Mouse (Mus musculus) bone marrow, adult 2 months (tissue): ENCODE data around the gene Ces2h. TPM values are rescaled to one million over a fixed set of nuclear protein-coding genes. Genes with fewer than 3 reads are reported as not detected.
A peak's percentile ranks its signal among the peaks of the same experiment; 100 is the strongest.

ENCODE experiments used
- H3K27ac ChIP-seq: fragments of 200-500 bp; 2 replicates; pipeline ENCODE4 v1.5.1; 2012; ENCODE audit warnings: low read depth, mild to moderate bottlenecking, control low read depth, inconsistent platforms, low read length; ENCODE audit not compliant: control insufficient read depth, poor library complexity, insufficient read depth
- H3K4me1 ChIP-seq: fragments of 200-500 bp; 2 replicates; pipeline ENCODE4 v1.6.1; 2011; ENCODE audit warnings: low read length; ENCODE audit not compliant: control insufficient read depth, insufficient read depth
- H3K4me3 ChIP-seq: fragments of 200-500 bp; replicated peaks from 2 replicates; pipeline ENCODE3; 2011; ENCODE audit warnings: mild to moderate bottlenecking, low read depth, low read length, control low read depth; ENCODE audit not compliant: control insufficient read depth
- CTCF ChIP-seq: fragments of 200-500 bp; IDR thresholded peaks from 2 replicates; pipeline ENCODE4 v1.5.1; 2011; ENCODE audit warnings: low read length, control low read depth; ENCODE audit not compliant: control insufficient read depth, insufficient read depth
- POLR2A ChIP-seq: fragments of 200-500 bp; IDR thresholded peaks from 2 replicates; pipeline ENCODE4 v1.6.1; 2011; ENCODE audit warnings: low read depth, mild to moderate bottlenecking, control low read depth, low read length, borderline replicate concordance; ENCODE audit not compliant: control insufficient read depth
- WGBS: fragments of 180-500 bp; shearing (Covaris S2); methylation state at CpG from one replicate; pipeline ENCODE4 v1.1.7; 2018; 5-methylcytosine and 5-hydroxymethylcytosine counted together
- polyA plus RNA-seq: library from polyadenylated mRNA; stranded (reverse); fragments of >200 nt; gene quantifications from 2 replicates; pipeline ENCODE4 v1.2.4, GENCODE M21; 2011; ENCODE audit warnings: low replicate concordance; ENCODE audit not compliant: missing spikeins, insufficient read depth, insufficient read length

The Ces2h gene
- polyA plus RNA-seq, result not detected in 2 replicates

- H3K4me3 ChIP-seq, result no peak within 1 kb of the TSS
- H3K4me1 ChIP-seq, result no peaks in the 10 kb centered on the region
- WGBS, result 70% methylated on average over 7 of the region's 7 CpGs
- no peak within 1 kb of the TSS for H3K27ac ChIP-seq
- no peak for TF ChIP-seq CTCF
- TF ChIP-seq POLR2A, result no peak
These were observed at the start of gene Ces2h for GRCm38 (mm10) chr8:105000586-105000985. Gene Ces2h, plus strand, starts transcription at chr8:105000853.

GRCm38 (mm10) chr8:104961537-104961961, 39.1 kb upstream of the Ces2h start, which contains the start of gene Ces2g:
Gene Ces2g, plus strand, starts transcription at chr8:104961718.
- Histone ChIP-seq H3K4me1 (peaks cover 2% of the 10 kb centered on the region; the same call in 1 of the 2 replicates), H3K27ac (peak within 1 kb of the TSS; percentile 85), H3K4me3 (peak within 1 kb of the TSS; percentile 73)
- TF ChIP-seq POLR2A (no peak), CTCF (no peak)
- 21% methylated on average over 5 of the region's 5 CpGs for WGBS

- 59% methylated on average over 8 of the region's 8 CpGs for WGBS
- Histone ChIP-seq H3K4me3 (peak overlapping the region; percentile 73), H3K27ac (peak overlapping the region; percentile 81)
These were observed 38.3 kb upstream of the Ces2h start for GRCm38 (mm10) chr8:104962229-104962901.

GRCm38 (mm10) chr8:104963375-104963894, 37.2 kb upstream of the Ces2h start:
- Histone ChIP-seq H3K4me1 (peaks cover 2% of the 10 kb centered on the region; the same call in 1 of the 2 replicates), H3K4me3 (peak overlapping the region; percentile 73), H3K27ac (no peak overlapping the region)
- TF ChIP-seq POLR2A (no peak), CTCF (no peak)
- WGBS, result 77% methylated on average over 4 of the region's 4 CpGs

More at GRCm38 (mm10) chr8:104962229-104962901, 38.3 kb upstream of the Ces2h start:
- H3K4me1 ChIP-seq, result peaks cover 2% of the 10 kb centered on the region; the same call in 1 of the 2 replicates
- TF ChIP-seq CTCF (no peak), POLR2A (no peak)

- Histone ChIP-seq H3K27ac (no peak overlapping the region), H3K4me3 (no peak overlapping the region), H3K4me1 (no peaks in the 10 kb centered on the region)
- 86% methylated on average over 5 of the region's 5 CpGs for WGBS
- no peak for TF ChIP-seq CTCF
- no peak for TF ChIP-seq POLR2A
These were observed 16.5 kb upstream of the Ces2h start for GRCm38 (mm10) chr8:104984126-104984525.

- no peak for TF ChIP-seq POLR2A
- no peak for TF ChIP-seq CTCF
- Histone ChIP-seq H3K27ac (no peak overlapping the region), H3K4me1 (no peaks in the 10 kb centered on the region), H3K4me3 (no peak overlapping the region)
- 81% methylated on average over 2 of the region's 2 CpGs for WGBS
These were observed 15.7 kb upstream of the Ces2h start for GRCm38 (mm10) chr8:104984942-104985341.

- WGBS, result 77% methylated on average over 6 of the region's 6 CpGs
- H3K27ac ChIP-seq, result no peak overlapping the region
- TF ChIP-seq CTCF (no peak), POLR2A (no peak)
- no peak overlapping the region for H3K4me3 ChIP-seq
- H3K4me1 ChIP-seq, result no peaks in the 10 kb centered on the region
These were observed 2.5 kb upstream of the Ces2h start for GRCm38 (mm10) chr8:104998191-104998590.

GRCm38 (mm10) chr8:104999183-104999582, 1.5 kb upstream of the Ces2h start:
- TF ChIP-seq CTCF (no peak), POLR2A (no peak)
- no peak overlapping the region for H3K27ac ChIP-seq
- 71% methylated on average over 6 of the region's 6 CpGs for WGBS
- no peak overlapping the region for H3K4me3 ChIP-seq
- H3K4me1 ChIP-seq, result no peaks in the 10 kb centered on the region

- Histone ChIP-seq H3K4me1 (no peaks in the 10 kb centered on the region), H3K4me3 (no peak overlapping the region), H3K27ac (no peak overlapping the region)
- TF ChIP-seq POLR2A (no peak), CTCF (no peak)
- WGBS, result 77% methylated on average over 2 of the region's 2 CpGs
These were observed 9.3 kb downstream of the Ces2h start for GRCm38 (mm10) chr8:105010000-105010399.

GRCm38 (mm10) chr8:105011136-105011535, 10.5 kb downstream of the Ces2h start:
- no peak overlapping the region for H3K4me3 ChIP-seq
- H3K27ac ChIP-seq, result no peak overlapping the region
- H3K4me1 ChIP-seq, result no peaks in the 10 kb centered on the region
- TF ChIP-seq CTCF, result peak; percentile 26; the same call in 1 of the 2 replicates
- TF ChIP-seq POLR2A, result no peak
- 78% methylated on average over 12 of the region's 12 CpGs for WGBS
